Mouse (Mus musculus) natural killer cell, adult 2 months (primary cell): ENCODE measurements around the gene Ggact.

Experiments used
- DNase-seq, 2 experiments: peaks; one replicate each; pipeline ENCODE4 v3.0.0; 2022; ENCODE audit warnings: low spot score in 2 of 2

The Ggact gene

DNA sequence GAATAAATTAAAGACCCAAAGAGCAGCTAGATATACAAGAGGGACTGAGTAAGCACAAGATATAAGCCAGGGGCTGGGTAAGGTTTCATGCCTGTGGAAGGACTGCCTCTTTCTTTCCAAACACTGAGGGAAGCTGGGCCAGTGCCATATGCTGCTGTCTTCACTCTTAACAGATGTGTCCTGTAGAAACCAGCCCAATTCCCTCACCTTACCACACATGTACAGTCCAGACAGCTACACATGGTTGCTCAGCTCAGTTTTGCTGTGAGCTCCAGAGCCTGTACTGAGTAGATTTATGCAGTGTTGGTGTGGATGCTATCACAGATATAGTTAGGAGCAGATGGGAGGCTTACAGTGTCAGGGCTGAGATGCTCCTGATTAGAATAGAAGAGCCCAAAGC is 12.9 kb downstream of the Ggact start:
- no peak for DNase-seq

DNA sequence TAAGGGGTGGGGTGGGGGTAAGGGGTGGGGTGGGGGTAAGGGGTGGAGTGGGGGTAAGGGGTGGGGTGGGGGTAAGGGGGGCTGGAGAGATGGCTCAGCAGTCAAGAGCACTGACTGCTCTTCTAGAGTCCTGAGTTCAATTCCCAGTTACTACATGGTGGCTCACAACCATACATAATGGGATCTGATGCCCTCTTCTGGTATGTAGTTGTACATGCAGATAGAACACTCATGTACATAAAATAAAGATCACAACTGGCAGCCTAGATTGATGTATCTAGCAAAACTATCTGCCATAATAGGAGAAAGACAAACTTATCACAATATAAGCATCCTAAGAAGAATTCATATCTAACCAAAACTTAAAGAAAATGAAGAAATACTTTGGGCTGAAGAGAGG is 15.0 kb downstream of the Ggact start:
- DNase-seq: no peak

DNA sequence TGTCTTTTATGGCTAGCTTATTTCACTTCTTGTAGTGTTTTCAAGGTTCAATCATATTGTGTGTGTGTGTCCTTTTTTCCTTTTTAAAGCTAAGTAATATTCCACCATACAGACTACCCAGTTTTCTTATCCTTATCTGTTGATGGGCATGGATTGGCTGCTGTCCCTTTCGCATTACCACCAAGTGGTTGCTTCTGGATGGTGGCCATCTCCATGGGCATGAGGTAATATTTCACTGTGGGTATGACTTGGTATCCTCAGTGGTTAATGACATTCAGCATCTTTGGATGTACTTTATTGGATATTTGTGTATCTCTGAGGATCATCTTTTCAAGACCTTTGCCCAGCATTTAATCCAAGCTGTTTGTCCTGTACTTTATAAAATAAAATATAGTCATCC is 17.5 kb downstream of the Ggact start:
- DNase-seq: no peak

DNA sequence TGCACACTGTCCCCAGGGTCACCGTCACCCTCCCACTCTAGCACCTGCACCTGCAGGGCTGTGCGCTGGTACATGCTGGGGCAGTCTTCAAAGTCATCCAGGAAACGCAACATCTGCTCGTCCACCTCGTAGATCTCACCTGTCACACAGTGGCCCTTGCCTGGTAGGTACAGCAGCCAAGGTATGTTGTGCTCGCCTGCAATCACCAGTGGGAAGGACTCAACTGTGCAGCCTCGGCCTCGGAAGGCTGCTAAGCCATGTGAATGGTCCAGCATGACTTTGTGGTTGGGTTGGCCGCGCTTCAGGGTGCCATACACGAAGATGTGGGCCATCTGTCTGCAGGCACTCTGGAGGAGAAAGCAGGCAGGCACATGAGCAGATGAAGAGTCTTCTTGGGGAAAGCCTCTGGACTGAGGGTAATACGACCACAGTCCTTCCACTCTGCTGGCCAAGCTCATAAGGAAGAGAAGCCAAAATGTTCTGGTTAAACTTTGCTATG is 22.0 kb downstream of the Ggact start:
- DNase-seq: no peak

DNA sequence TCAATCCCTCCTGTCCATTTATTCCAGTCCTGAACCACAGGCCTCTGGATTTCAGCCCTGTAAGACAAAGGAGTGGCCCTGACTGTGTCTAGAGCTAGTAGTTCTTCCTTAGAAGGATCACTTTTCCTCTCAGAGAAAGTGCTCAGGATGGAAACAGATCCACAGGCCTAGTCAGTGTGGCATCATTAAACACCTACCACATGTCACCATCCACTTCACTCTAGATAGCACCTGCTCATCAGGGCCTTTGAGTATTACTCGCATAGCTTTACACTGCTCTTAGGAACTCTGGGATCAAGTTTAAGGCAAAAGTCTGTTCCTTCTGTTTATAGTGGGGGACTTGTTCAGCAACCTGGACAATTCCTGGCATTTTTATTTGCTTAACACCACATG is 25.1 kb downstream of the Ggact start:
- no peak for DNase-seq

DNA sequence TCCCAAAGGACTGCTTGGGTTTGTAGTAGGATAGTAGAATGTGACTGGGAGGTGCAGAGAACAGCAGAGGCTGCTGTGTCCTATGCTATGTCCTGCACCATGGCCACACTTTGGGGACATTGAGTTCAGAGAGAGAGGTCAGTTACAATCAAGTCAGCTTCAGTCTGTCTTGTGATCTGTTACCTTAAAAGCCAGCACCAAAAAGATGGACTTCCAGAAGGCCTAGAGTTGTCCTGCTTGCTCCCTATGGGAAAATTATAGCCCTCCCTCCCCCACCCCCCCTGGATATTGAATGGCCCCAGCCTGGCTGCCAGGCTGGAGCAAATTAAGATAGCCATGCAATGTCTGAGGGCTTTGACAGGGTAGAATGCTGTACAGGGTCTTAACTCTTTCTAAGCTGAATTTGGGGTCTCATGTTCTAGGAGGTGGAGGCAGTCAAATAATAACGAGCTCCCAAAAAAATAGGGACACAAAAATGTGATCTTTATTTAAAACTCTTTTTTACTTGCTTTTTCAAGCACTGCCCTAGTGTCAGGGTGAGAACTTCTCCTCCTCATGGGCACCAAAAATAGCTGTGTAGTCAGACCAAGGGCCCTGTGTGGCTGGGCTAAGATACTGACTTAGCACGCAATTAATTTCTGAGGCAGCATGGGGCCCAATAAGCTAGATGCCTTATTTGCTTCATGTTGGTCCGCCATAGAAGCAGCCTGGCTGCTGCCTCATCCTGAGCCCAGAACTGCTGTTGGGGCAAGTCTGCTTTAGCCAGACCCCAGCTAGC is 25.7 kb downstream of the Ggact start:
- DNase-seq: no peak

DNA sequence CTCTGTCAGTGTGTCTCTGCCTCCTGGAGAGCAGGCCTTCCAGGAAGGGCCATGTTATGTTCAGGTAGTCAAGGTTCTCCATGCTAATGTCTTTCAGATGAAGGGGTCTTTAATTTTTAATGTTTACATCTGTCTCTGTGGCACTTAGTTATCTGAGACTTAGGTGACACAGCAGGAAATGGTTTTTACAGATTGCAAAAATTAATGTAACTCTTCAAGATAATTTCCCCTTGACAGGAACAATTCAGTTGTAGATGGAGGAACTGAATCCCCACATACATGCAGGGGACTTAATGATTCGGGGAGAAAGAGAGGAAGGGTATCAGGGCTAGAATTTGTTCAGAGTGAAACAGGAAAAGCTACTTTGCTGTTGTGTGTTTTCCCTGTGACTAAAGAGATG is 26.3 kb downstream of the Ggact start:
- DNase-seq: no peak

DNA sequence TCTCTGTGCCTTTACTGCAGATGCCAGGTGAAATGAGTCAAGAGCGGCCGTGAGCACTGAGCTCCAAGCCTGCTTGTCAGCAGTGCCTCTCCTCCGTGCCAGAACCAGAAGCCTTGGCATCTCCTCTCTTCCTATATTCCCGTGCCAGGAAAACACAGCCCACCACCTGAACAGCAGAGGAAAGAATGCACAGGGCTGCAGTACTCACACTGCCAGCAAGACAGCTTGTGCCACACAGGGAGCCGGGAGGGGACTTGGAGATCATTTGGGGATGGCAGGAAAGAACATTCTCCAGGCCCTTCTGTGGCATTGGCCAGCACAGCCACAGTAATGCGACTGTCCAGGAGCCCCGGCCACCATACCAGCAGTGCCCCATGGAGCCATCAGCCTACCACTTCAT is 27.7 kb downstream of the Ggact start:
- no peak for DNase-seq

DNA sequence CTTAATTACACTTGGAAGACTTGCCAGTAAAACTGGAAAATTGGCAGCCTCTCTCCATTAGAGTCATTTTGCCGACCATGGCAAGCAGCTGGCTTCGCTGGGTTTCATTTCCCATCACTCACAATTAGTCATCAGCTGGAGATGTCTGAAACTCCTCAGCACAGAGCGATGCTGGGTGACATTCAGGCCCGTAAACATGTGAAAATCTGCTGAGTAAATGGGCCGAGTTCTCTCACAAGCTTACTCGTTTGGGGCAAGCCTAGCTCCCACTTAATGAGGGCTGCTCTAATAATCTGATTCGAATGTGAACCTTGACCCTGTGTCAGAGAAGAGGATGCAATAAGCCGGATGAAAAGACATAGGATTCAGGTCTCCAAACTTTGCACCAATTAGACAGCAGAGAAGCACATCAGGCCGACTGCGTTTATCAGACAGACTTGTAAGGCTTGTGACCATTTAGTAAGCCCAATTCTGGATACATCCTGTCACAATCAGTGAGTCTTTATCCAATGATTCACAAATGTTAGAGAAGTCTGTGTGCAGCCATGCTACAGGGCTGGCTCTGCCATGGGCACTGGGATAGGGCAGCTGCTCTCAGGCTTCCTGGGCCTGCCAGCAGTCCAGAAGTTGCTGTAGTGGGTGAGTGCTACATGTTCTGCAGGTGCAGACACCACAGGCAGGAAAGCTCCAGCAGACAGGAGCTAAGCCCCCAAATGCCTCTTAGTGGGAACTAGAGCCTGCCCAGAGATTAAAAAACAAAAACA is 29.6 kb downstream of the Ggact start:
- DNase-seq: no peak

DNA sequence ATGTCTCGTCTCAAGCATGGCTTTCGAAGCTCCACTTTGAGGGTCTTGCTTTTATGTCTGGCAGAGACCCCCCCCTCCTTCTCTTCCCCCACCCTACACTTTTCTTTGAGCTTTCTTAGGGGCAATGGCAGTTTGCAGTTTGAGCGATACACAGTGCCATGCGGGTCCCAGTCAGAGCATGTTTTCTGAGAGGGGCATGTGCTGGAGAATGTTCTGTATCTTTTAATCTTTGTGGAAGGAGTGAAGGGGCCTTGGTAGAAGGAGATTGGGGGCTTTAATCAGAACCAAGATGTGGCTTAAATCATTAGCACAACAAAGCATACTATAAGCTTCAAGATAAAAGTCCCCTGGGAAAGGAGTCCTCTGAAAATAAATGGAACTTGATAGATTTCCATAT is 30.1 kb downstream of the Ggact start:
- no peak for DNase-seq

DNA sequence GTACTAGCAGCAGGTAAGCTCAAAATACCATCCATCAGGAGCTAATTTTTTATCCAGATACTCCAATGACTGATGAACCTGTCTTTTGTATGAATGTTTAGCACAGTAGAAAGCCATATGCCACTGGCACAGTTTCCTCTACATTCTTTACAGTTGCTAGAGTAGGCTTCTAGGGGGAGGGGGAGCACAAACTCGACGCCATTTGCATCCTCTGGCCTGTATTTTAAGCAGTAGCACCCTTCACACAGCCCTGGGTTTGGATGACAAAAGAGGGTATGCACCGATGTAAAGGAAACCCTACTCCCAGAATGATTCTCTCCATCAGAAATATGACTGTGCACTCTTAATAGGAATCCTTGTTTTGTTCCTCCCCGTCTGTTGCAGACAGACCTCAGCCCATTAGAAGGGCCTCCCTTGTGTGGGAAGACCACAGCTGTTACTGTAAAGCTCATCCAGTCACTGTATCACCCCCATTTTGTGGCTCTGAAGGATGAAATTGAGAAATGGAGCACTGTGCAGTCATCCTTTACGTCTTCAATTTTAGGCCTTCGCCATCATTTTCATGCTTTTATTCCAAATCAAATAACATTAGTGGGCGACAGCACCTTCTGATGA is 30.7 kb downstream of the Ggact start:
- no peak for DNase-seq

DNA sequence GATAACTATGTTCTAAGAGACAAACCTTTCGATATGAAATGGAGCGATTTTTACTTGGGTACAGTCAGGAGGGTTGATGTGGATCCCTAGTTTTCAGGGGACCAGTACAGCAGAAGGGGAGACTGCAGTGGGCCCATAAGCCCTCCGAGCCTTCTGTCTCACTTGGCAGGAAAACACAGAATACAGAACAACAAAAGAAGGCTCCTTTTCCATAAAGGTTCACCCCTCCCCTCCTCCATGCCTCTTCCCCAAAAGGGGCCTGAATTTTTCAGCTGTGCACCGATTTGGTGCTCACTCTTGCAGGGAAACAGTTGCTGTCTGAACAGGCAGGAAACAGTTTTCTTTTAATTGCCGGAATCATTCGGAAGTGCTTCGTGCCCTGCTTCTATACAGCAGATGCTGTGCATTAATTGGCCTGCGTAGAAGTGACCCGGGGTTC is 31.3 kb downstream of the Ggact start:
- DNase-seq: no peak

DNA sequence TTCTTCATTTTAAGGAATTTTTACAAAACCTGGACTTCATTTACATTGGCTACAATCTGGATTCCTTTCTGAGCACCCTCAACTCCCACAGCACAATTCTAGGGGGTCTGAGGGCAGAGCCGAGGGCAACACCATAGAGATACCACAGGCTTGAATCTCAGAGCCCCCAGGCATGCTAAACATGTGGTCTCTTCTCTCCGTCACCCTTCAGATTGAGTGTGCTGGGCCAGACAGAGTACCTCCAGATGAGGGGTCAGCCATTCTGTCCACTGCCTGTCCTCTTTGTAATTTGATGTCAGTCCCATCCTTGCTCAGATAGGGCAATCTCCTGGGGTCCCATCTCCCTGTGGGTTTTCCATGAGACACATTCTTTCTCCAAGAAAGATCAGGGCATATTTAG is 31.9 kb downstream of the Ggact start:
- no peak for DNase-seq

DNA sequence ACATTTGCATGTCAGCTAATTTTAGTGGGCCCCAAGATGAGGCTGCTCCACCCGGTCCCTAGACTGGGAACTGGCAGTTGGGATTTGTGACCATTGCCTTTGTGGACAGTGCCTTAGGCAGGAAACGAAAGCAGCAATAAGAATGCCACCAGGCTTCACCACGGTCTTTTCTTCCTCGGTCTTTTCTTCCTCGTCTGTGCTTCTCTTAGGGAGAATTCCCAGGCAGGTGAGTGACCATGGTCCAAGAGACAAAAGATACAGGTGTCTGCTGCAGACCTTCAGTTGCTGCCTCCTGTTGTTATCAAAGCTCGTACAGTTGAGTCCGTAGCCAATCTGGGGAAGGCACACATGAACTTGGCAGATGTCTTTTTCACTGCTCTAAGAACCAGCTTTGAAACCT is 33.3 kb downstream of the Ggact start:
- no peak for DNase-seq

DNA sequence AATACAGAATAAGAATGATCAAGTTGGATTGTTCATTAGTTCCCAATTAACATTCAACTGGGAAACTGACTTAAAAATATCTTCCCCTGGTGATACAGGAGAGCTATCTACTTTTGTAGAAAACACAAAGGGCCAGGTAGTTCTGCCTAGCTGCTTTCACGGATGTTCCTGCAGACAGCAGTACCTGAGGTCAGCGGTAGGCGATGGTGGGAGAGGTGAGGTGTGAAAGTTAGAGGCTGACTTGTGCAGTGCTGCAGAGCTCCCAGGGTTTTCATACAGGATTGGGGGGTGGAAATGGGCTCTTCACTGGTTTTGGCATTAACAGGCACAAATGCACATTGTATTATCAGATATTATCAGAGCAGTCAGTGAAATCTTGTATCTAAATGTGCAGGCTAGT is 35.8 kb downstream of the Ggact start:
- DNase-seq: no peak

DNA sequence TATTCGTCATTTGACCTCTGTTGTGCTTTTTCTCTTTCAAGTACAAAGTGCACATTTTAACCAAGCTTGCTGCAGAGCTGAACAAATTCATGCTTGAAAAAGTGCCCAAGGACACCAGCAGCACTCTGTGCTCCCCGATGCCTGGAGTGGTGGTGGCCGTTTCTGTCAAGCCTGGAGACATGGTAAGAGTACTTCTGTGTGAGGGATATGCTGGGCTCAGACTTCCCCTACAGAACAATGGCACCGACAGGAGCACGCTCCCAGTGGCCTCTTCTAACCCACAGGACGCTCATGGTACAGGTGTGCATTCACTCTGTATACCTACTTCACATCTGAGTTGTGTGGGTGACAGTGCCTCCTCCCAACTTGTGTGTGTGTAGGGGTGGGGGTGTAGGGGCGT is 36.8 kb downstream of the Ggact start:
- DNase-seq: no peak

DNA sequence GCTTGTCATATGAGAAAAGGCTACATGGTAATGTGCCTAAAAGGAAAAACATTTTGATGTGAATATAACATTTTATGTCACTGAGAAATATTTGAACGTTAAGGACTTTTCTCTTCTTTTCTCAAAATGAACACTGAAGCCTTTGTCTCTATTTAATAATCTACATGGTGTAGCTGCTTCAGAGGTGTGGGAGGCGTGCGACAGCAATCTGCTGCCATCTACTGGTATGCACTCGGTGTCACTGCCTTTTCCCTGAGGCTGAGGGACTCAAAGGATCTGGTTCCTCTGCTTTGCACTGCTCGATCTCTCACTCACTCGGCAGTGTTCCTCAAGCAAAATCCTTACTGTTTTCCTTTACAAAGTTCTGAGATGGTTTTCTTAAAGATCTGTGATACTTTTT is 37.4 kb downstream of the Ggact start:
- peak; percentile 28 to 61 for DNase-seq

DNA sequence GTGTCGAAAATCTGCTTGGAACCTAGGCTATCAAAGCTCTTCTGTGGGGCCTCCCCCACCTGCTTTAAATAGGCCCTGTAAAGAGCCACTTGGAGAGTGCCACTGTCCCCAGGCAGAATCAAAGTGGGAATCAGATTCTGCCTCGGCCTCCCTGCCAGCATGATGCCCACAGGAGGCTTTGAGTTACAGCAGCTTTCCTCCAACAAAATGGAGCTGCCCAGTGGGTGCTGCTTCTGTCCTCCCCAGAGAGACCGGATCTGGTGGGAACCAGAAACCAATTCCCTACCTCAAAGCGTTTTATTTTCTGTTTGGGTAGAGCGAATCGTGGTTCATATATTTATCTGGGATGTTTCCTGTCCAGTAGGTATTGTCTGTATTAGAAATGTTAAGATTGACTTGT is 37.9 kb downstream of the Ggact start:
- no peak for DNase-seq

DNA sequence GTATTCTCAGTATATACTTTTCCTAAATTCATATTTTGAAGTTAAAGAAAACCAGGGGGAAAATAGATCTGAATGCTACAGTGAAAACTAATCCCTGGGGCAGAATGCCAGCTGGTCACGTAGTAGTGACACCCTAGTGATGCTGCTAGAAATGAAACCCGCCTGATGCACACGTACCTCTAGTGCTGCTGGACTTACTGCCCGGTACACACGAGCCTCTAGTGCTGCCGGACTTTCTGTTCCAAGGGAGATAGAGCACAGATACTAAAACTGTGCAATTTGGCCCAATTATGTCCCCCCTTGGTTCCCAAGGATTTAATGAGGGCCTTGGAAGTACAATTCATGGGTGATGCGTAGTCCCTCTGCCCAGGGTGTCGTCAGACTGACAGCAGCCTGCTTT is 38.5 kb downstream of the Ggact start:
- DNase-seq: no peak

DNA sequence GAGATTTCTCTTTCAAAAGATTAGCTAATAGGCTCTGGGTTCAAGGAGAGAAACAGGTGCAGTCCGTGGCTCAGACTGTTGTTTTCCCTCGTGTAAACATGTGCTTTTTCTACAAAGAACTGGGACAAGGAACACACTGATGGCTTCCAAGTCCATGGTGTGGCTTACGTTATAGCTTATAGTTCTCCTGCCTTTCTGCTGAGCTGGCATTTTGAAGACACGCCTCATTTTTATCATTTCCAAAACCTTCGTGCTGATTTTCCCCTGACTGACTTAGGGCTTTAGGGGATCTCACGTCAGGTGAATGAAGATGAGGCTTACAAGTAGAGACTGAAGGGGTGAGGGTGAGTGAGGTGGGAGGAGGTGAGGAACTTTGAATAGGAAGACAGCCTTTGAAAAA is 40.9 kb downstream of the Ggact start:
- DNase-seq: no peak

DNA sequence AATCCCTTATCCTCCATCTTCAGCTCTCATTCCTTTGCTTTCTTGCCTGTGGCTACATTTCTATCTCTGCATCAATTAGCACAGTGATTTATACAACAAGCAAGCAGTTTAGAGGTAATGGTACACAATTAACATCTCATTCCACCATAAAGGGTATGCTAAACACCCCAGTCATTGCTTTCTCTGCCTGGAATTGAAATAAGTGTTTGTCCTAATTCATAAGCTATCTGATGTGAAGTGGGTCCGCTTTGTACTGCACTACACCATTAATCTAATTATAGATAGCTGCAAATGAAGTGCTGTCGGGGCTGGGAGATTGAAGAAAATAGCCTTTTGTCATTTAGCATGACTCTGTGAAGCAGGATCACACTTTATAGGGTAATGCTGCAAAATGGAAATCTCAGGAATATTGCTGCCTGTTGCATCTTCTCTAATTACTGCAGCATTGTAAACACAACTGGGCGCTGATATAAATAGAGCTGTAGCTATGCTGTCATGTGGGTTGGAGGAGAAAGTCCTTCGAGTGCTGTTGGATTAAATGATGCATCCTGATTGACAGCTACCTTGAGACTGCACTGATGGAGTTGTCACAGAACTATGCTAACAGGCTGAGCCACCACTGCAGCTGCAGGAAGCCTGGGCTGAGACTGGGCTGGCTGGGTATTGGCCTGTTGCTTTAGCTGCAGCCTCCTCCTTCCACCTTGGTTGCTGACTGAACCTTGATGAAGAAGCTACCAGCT is 41.5 kb downstream of the Ggact start:
- no peak for DNase-seq

DNA sequence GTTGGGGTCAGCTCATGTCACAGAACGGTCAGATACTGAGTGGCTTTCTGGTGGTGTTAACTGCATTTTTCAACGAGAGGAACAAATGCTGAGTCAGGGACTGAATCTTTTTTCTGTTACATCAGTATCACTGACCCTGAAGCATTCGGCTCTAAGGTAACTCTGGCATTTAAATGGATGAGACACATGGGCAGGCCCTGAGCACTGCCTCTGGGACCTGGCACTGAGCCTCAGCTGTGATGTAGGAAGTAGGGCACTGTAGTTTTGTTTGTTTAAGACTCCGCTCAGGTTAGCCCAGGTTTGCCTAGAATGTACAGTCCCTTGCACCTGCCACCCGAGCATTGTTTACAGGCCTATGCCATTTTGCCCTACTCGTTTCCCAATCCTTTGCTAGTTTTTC is 43.7 kb downstream of the Ggact start:
- no peak for DNase-seq
